Mouse (Mus musculus) thymus, postnatal 4 days (tissue): ENCODE results near the gene Hydin.
"Not testable (repeated sequence)": the region's sequence is repeated elsewhere in the genome, so short reads cannot be mapped to it uniquely, and the experiment has no call there.

ENCODE experiments used
- DNase-seq: peaks from one replicate; pipeline ENCODE4 v3.0.0; 2021

Hydin gene

DNA sequence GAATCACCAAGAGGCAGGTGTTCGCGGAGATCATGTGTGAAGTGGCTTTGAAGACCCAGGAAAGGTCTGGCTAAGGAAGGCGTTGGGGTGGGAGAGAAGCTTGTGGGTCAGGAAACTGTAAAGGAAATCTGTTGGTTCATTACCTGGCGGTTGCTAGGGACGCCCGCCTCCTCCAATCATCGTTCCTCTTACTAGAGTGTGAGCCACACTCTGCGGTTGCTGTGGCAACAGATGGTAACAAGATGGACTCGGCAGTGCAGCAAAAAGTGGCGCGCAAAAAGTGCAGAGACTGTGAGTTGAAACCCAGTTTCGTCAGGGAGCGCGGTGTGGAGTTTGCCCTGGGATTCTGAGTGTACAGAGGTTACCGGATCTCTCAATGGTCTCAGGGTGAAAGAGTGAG lies at the start of gene Hydin:
TSS of gene Hydin (plus strand) at position 237 of the 400 bp plus-strand sequence.
- DNase-seq, result peak; percentile 50

DNA sequence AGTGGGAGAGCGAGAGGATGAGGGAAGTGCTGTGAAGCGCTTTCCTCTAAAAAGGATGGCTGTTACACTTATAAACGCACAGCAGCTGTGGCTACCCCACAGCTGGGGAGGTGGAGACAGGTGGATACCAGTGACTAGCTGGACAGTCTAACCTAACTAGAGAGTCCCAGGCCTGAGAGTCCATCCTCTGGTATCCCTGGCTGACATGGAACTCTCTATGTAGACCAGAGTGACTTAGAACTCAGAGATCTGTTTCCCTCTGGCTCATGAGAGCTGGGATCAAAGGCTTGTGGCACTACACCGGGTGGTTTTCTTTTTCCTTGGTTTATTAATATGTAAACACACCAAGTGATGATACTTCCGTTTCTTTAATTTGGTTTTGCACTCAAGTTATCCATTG lies 49.6 kb upstream of the Hydin start:
- peak; percentile 17 for DNase-seq

DNA sequence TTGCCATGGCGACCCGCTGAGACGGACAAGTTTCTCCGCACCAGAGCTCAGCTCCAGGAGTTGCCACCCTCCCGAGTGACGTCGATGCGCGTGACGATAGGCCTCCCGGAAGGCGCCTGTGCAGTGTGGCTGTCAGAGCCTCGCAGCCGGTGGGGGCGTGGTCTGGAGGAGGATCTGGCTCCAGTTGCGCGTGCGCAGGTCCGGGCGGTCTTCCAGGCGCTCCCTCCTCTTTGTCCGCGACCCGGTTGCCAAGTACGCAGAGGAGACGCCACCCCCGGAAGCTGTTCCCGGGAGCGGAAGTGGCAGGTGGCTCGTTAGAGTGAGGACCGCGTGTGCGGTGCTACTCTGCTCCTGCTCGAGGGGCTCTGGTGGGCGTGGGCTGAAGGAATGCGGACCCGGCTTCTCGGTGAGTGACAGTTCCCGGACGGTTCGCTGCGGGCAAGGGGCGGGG lies 49.1 kb upstream of the Hydin start:
- peak; percentile 100 for DNase-seq

DNA sequence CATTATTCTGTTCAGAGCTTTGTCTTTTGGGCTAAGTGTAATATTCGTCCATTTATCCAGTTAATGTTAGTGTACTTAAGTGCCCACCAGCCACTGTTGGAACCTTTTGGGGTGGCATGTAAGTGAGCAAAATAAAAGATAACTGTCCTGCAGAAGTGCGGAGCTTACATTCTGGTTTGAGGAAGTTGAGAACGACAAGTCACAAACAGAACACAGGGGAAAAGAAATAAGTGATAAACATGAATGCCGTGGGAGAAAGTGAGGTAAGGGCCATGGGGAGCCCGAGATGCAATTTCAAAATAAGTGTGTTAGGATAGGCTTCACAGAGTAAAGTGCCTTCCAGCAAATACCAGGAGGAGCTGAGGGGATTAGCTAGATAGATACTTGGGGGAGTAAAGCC lies 48.3 kb upstream of the Hydin start:
- no peak for DNase-seq

DNA sequence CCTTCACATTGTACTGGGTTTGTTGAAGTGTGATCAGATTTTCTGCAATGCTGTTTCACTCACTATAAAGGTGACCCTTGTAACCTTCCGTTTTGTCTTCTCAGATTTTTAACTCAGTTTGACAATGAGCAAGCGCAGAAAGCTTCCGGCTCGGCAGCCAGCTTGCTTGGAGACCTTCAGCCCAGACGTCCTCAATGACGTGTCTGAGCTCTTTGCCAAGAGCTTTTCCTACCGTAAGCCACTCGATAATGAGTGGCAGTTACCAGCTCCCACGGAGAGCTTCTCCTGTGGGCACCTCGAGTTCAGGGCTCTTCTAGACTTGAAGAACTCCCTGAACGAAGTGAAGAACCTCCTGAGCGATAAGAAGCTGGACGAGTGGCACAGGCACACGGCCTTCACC lies 45.8 kb upstream of the Hydin start:
- DNase-seq, result no peak

- no peak for DNase-seq
Measured at GRCm38 (mm10) chr8:110230803-110231202, 36.0 kb upstream of the Hydin start.

- DNase-seq, result no peak
Measured at GRCm38 (mm10) chr8:110242278-110243177, 24.2 kb upstream of the Hydin start.

DNA sequence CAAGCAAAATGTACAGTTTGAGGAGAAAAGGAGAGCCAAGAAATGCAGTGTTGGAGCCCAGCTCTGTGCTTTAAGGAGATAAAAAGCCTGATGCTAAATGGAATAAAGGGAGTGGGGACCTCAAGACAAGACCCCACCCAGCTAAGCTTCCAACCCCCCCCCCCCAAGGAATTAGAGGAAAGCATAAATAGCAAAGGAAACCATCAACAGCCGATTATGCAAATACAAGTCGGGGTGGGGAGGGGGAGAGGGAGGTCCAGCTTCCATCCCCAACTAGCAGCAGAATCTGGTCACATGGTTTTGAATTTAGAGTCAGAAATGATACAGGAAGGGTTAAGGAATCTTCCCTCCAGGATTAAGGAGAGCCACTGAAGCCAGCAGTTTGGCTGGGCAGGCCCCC lies 22.2 kb upstream of the Hydin start:
- no peak for DNase-seq

DNA sequence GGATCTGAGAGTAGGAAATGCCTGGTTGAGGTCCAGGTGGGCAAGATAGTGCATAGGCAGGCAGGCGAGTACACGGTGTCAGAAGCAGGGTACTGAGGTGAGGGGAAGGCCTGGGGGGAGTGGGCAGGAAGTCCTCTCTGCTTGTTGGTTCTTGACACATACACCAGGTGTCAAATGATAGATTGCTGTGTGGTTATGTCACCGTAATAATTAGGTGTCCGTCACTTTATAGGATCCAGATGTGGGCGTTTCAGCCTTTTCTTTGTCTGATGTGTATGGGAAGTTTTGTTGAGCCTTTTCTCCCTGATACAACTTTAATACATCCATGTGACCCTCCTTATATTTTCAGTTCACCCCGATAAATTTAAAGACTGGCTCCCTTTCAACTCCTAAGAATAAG lies 19.5 kb upstream of the Hydin start:
- no peak for DNase-seq

DNA sequence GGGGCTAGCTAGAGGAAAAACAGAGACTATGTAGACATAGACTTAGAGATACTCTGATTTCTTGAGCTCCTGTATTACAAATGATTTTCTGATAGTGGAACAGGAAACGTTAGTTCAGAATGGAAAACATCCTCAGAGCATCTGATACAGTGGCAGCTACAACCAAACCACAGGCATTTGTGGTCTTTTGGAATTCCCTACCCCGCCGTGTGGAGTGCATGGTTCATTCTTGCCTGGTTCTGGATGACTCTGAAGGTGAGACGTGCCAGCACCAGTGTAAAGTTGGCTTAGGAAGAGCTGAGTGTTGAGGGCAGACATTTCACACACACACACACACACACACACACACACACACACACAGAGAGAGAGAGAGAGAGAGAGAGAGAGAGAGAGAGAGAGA lies 12.8 kb upstream of the Hydin start:
- DNase-seq, result no peak

- no peak for DNase-seq
Measured at GRCm38 (mm10) chr8:110265796-110266305, 926 bp upstream of the Hydin start.

DNA sequence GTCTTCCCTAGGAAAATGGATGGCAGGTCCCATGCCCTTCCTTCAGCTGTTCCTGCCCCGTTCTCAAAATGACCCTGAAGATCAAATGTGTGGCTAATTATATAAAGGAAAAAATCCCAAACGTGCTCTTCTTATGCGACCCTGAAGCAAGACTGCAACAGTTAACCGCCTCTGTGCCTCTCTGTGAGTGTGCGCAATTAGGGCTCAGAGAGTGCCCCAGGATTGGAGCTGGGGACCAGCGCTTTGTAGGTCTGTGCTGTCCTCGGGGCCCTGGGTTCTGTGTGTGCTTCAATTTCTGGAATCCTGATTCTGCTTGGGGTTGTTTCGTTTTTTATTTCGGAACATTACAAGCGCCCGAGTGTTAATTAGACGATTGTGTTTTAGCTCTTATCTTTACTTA lies 491 bp downstream of the Hydin start:
- DNase-seq, result no peak

DNA sequence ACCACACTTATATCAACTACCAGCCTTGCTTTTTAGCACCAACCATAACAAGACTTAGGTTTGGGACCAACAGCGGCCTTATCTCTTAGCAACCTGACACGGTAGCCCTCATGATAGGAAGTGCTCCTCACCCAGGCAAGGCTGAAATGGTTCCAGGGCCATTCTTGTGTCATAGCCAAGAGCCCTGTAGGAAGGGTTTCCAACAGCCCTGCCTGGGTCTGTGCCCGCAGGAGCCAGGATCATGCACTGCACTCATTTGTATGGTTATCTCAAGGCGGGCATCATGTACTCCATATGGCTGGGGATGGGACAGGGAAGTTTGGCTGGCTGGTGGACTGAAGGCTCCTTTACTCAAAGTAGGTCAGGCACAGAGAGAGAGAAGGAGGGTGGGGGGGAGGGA lies 3.9 kb downstream of the Hydin start:
- no peak for DNase-seq

DNA sequence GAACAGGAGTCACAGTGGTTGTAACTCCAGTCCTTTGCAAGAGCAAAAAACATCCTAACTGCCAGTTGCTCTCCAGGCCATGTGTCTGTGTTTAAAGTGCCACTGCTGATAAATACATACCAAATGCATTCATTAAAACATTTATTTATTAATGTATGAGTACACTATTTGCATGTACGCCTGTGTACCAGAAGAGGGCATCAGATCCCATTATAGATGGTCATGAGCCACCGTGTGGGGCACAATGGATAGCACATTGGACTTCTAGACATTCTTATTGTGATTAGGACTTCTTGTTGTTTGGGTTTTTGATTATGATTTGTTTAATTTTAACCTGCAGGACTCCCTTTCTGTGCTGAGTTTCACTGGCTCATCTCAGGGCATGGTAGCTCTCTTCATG lies 6.6 kb downstream of the Hydin start:
- no peak for DNase-seq

DNA sequence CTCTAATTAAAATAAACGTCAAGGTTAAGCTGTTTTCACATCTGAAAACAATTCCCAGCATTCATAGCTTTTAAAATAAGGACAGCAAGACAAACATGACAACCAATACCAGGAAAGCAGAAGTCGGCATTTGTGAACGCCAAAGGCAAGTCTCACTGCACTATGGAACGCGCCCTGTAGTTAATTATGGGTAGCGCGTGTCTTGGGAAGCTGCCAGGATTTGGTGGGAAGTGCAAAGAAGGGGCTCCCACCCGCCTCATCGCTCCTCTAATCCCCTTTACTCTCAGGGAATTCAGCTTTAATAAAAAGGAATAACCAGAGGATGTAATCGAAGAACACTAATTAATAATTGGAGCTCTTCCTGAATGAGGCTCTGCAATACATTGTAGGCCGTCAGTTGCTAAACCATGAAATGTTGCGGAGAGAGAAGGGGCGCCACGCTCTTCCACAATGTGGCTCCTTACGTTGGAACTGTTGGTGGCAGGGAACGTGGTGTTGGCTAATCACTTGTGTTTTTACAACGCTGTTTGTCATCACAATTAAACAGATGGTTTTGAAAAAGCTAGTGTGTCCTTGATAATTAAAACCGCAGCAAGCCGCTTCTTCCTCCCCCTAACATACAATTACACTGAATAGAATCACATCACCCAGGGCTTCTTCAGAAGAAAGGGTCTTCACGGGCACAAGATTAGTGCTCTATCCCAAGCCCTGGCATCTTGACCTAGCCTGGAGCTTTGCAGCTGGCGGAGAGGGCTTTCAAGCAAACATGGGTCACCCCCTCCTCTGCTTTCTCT lies 8.9 kb downstream of the Hydin start:
- DNase-seq, result no peak

DNA sequence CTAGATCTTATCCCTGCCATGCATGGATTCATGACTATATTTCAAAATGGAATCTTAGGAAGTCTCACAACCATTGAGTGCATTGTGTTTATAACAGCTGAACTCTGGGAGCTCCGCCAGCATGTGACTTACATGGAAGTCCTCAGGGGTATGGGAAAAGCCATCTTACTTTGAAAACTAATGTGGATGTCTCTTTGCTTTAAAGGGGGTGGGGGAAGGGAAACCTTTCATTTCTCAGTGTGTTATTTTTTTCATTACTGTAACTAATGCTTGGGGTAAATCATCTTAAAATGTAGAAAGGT lies 9.4 kb downstream of the Hydin start:
- no peak for DNase-seq

DNA sequence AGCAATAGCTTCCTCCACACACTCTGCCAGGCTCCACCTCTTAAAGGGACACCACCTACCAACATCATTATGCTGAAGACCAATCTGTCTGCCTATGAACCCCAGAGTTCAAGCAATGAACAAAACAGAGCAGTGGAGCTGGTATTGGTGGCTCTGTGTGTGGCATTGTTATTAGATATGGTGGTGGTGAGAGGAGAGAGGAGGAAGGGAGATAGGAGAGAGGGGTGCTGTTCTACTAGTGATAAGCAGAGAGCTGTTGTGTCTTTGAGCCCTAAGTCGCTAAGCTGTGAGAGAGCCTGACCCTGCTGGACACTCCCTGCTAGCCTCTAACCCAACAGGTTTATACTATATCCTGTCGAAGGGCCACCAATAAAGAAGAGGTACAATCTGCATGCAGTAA lies 45.9 kb downstream of the Hydin start:
- DNase-seq, result no peak

GRCm38 (mm10) chr8:110315826-110316225 lies 49.0 kb downstream of the Hydin start:
- DNase-seq, result no peak

DNA sequence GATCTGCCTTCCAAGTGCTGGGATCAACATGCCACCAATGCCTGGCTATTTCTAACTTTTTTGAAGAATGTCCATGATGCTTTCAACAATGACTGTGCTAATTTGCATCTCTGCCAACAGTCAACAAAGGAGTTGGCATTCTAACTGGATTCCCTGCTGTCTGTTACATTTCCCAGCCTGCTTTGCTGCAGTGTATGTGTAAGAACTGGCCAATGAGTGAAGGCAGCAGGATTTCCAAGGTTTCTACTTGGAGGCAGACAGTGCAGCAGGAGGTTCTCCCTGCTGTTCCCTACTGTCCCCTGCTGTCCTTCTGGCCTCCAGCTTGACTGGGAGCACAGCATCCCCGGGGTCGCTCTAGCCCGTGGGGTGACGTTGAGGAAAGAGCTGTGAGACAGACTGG lies 52.8 kb downstream of the Hydin start:
- no peak for DNase-seq

- no peak for DNase-seq
Measured at GRCm38 (mm10) chr8:110321446-110321845, 54.7 kb downstream of the Hydin start.

DNA sequence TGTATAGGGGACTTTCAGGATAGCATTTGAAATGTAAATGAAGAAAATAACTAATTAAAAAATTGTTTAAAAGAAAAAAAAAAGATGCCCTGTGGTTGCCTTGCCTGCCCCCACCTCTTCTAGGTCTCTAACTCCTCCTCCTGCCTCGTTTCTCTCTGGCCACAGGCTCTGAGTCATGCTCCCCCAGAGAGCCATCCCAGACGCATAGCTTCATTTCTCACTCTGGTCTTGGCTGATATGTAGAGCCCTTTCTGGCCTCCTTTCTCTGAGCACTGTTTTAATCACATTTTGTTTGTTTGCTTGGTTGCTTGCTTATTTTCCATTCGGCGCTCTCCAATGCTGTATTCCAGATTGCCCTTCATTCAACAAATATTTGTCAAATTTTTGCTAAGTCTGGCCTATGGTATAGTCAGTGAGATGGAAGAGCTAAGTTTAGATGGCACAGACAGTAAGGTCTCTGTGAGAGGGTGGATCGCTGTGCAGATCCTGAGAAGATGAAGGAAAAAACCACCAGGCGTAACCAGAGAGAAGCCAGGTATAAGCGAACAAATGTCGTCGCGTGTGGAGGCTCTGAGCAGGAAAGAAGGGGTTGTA lies 57.3 kb downstream of the Hydin start:
- no peak for DNase-seq

GRCm38 (mm10) chr8:110327120-110327519 lies 60.3 kb downstream of the Hydin start:
- DNase-seq, result not testable (repeated sequence)

DNA sequence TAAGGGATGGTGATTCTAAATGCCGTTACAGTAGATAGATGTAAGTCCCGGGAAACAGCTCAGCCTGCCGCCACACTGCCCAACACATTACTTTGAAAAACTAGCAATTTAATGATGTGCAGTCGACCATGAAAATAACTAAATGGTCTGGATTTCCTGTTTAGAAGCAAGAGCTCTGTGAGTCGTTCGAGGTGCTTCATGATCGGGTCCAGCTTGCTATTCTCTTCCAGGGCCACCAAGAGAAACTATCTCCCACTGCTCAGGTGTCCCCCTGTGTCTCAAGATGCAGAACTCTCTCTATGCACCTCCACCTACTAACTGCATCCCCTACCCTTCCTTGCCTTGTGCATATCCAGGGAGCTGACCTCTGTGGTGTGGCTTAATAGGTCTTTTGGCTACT lies 66.6 kb downstream of the Hydin start:
- DNase-seq, result no peak

DNA sequence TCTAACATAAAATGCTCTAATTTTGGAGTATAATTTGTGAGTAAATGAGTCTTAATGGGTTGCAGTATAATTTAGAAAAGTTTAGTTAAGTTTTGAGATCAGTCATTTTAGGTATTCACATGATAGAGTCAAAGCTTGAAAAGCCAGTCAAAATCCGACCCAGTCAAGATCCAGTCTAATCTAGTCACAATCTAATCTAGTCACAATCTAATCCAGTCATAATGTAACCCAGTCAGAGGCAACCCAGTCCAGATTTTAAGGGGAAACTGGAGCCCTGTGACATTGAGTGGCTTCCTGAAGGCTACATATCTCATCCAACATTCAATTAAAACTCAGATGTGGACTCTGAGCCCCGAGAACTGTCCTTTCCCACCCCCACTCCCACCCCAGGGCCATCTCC lies 72.7 kb downstream of the Hydin start:
- DNase-seq, result no peak
